Mouse (Mus musculus) spleen, adult 2 months (tissue): Measurements from ENCODE around the gene Sar1b.

Experiments
- CTCF ChIP-seq: fragments of 200-500 bp; IDR thresholded peaks from 2 replicates; pipeline ENCODE4 v1.5.1; 2011; ENCODE audit warnings: mild to moderate bottlenecking, inconsistent platforms; ENCODE audit not compliant: insufficient read depth, insufficient read length, insufficient replicate concordance; ENCODE audit errors: extremely low read depth
- POLR2A ChIP-seq: fragments of 200-500 bp; IDR thresholded peaks from 2 replicates; pipeline ENCODE4 v1.6.1; 2011; ENCODE audit warnings: low read depth, low read length, inconsistent platforms

DNA sequence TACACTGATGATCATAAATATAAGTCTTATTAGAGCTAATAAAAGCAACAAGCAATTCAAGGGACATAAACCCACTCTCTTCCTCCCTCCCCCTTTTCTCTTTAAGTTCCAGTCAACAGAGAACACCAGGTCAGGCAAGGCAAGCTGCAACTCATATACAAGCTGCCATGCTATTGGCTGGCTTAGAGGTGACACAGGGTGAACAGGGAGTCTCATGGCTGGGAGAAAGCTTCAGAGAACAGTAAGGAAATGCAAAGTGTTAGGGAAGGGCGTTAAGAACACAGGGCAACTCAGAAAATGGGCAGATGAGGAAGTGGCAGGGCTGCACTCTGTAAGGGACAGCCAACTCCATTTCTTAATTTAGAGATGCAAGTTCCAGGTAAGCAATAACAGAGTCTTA lies 30.6 kb upstream of the Sar1b start:
- no peak for TF ChIP-seq CTCF
- TF ChIP-seq POLR2A: no peak
